Mouse (Mus musculus) stomach, embryonic 15.5 days (tissue): ENCODE measurements around the gene Klhl7. TPM values are rescaled to one million over a fixed set of nuclear protein-coding genes. Genes with fewer than 3 reads are reported as not detected.

ENCODE experiments used
- ATAC-seq: fragments of 200-750 bp; cut with Nextera tagmentation; 2 replicates; pipeline ENCODE4 v1.8.0; 2017; ENCODE audit warnings: low read depth, moderate number of reproducible peaks, moderate TSS enrichment; ENCODE audit not compliant: insufficient read depth, low FRiP score
- H3K27ac ChIP-seq: fragments of 300-500 bp; sonication (generic); 2 replicates; pipeline ENCODE4 v1.5.1; 2015; ENCODE audit warnings: mild to moderate bottlenecking, inconsistent platforms
- H3K27me3 ChIP-seq: fragments of 300-500 bp; sonication (generic); replicated peaks from 2 replicates; pipeline ENCODE4 v1.6.1; 2015; ENCODE audit warnings: inconsistent platforms
- H3K36me3 ChIP-seq: fragments of 300-500 bp; sonication (generic); 2 replicates; pipeline ENCODE4 v1.6.1; 2015; ENCODE audit warnings: inconsistent platforms
- H3K4me1 ChIP-seq: fragments of 300-500 bp; sonication (generic); 2 replicates; pipeline ENCODE4 v1.6.1; 2015; ENCODE audit warnings: inconsistent platforms
- H3K4me2 ChIP-seq: fragments of 300-500 bp; sonication (generic); 2 replicates; pipeline ENCODE4 v1.6.1; 2015; ENCODE audit warnings: mild to moderate bottlenecking, inconsistent platforms
- H3K4me3 ChIP-seq: fragments of 300-500 bp; sonication (generic); replicated peaks from 2 replicates; pipeline ENCODE4 v1.5.1; 2015; ENCODE audit warnings: inconsistent platforms
- H3K9ac ChIP-seq: fragments of 300-500 bp; sonication (generic); 2 replicates; pipeline ENCODE4 v1.6.1; 2015; ENCODE audit warnings: inconsistent platforms
- H3K9me3 ChIP-seq: fragments of 300-500 bp; sonication (generic); 2 replicates; pipeline ENCODE4 v1.6.1; 2016; ENCODE audit warnings: inconsistent platforms
- WGBS: fragments of 180-500 bp; shearing (Covaris S2); methylation state at CpG from one replicate; pipeline ENCODE4 v1.1.7; 2015; 5-methylcytosine and 5-hydroxymethylcytosine counted together
- polyA plus RNA-seq: library from polyadenylated mRNA; unstranded; fragments of >200 nt; fragmentation: Nextera tagmentation; extraction: Ambion mirVana; gene quantifications from 2 replicates; pipeline ENCODE4 v1.2.1, GENCODE M21; 2015

Klhl7 gene
- polyA plus RNA-seq, 1 experiment from 2014 or later: 47.3 TPM

- WGBS: 69% methylated on average over 4 of the region's 4 CpGs
- Histone ChIP-seq H3K9me3 (no peaks in the 10 kb centered on the region), H3K4me1 (no peaks in the 10 kb centered on the region), H3K4me2 (no peak overlapping the region), H3K9ac (no peak overlapping the region), H3K27me3 (no peaks in the 10 kb centered on the region), H3K27ac (no peak overlapping the region), H3K4me3 (no peak overlapping the region), H3K36me3 (peaks cover 7% of the 10 kb centered on the region; the same call in 1 of the 2 replicates)
- ATAC-seq: no peak
Observed at GRCm38 (mm10) chr5:24188476-24188875, 88.1 kb downstream of the Klhl7 start.

- 79% methylated on average over 2 of the region's 2 CpGs for WGBS
- H3K4me3 ChIP-seq: no peak overlapping the region
- no peaks in the 10 kb centered on the region for H3K4me1 ChIP-seq
- no peak overlapping the region for H3K9ac ChIP-seq
- H3K9me3 ChIP-seq: no peaks in the 10 kb centered on the region
- H3K27ac ChIP-seq: no peak overlapping the region
- no peak overlapping the region for H3K4me2 ChIP-seq
- no peak for ATAC-seq
- H3K36me3 ChIP-seq: no peaks in the 10 kb centered on the region
- H3K27me3 ChIP-seq: no peaks in the 10 kb centered on the region
Observed at GRCm38 (mm10) chr5:24191821-24192220, 91.4 kb downstream of the Klhl7 start.

GRCm38 (mm10) chr5:24201006-24201405 lies 100.6 kb downstream of the Klhl7 start:
- no peak overlapping the region for H3K4me3 ChIP-seq
- H3K9ac ChIP-seq: no peak overlapping the region
- H3K27me3 ChIP-seq: no peaks in the 10 kb centered on the region
- H3K4me1 ChIP-seq: no peaks in the 10 kb centered on the region
- WGBS: 69% methylated on average over 4 of the region's 4 CpGs
- no peaks in the 10 kb centered on the region for H3K9me3 ChIP-seq
- no peaks in the 10 kb centered on the region for H3K36me3 ChIP-seq
- H3K27ac ChIP-seq: no peak overlapping the region
- no peak for ATAC-seq
- no peak overlapping the region for H3K4me2 ChIP-seq

GRCm38 (mm10) chr5:24202492-24202891 lies 102.1 kb downstream of the Klhl7 start:
- Histone ChIP-seq H3K9me3 (no peaks in the 10 kb centered on the region), H3K4me1 (no peaks in the 10 kb centered on the region), H3K4me3 (no peak overlapping the region), H3K27ac (no peak overlapping the region), H3K4me2 (no peak overlapping the region), H3K9ac (no peak overlapping the region), H3K27me3 (no peaks in the 10 kb centered on the region), H3K36me3 (no peaks in the 10 kb centered on the region)
- WGBS: 80% methylated on average over 5 of the region's 5 CpGs
- ATAC-seq: no peak

GRCm38 (mm10) chr5:24203266-24203665 lies 102.9 kb downstream of the Klhl7 start:
- H3K36me3 ChIP-seq: no peaks in the 10 kb centered on the region
- no peak overlapping the region for H3K9ac ChIP-seq
- ATAC-seq: no peak
- no peak overlapping the region for H3K4me2 ChIP-seq
- H3K4me1 ChIP-seq: no peaks in the 10 kb centered on the region
- no peaks in the 10 kb centered on the region for H3K9me3 ChIP-seq
- no peak overlapping the region for H3K4me3 ChIP-seq
- no peaks in the 10 kb centered on the region for H3K27me3 ChIP-seq
- WGBS: 76% methylated on average over 5 of the region's 5 CpGs
- no peak overlapping the region for H3K27ac ChIP-seq

GRCm38 (mm10) chr5:24207965-24208364 lies 107.6 kb downstream of the Klhl7 start:
- H3K4me2 ChIP-seq: no peak overlapping the region
- H3K9me3 ChIP-seq: no peaks in the 10 kb centered on the region
- H3K4me1 ChIP-seq: no peaks in the 10 kb centered on the region
- no peak overlapping the region for H3K27ac ChIP-seq
- no peak overlapping the region for H3K9ac ChIP-seq
- H3K36me3 ChIP-seq: no peaks in the 10 kb centered on the region
- H3K4me3 ChIP-seq: no peak overlapping the region
- WGBS: 54% methylated on average over 10 of the region's 10 CpGs
- H3K27me3 ChIP-seq: no peaks in the 10 kb centered on the region
- ATAC-seq: no peak

GRCm38 (mm10) chr5:24208505-24208904 lies 108.1 kb downstream of the Klhl7 start:
- Histone ChIP-seq H3K4me1 (no peaks in the 10 kb centered on the region), H3K36me3 (no peaks in the 10 kb centered on the region), H3K4me2 (no peak overlapping the region), H3K9me3 (no peaks in the 10 kb centered on the region), H3K4me3 (no peak overlapping the region), H3K27me3 (no peaks in the 10 kb centered on the region), H3K9ac (no peak overlapping the region), H3K27ac (no peak overlapping the region)
- WGBS: 82% methylated on average over 5 of the region's 5 CpGs
- ATAC-seq: no peak

Other genes with a start within 250 kb of the Klhl7 start
- 18.0 and 18.2 TPM in 2 replicates for gene Fam126a, start 69.9 kb upstream of the Klhl7 start, polyA plus RNA-seq
- gene Nupl2, start 64.4 kb downstream of the Klhl7 start, polyA plus RNA-seq: 12.9 and 13.5 TPM in 2 replicates